9 mouse cellular contexts compared by ENCODE assay signal in the genomic region with DNA sequence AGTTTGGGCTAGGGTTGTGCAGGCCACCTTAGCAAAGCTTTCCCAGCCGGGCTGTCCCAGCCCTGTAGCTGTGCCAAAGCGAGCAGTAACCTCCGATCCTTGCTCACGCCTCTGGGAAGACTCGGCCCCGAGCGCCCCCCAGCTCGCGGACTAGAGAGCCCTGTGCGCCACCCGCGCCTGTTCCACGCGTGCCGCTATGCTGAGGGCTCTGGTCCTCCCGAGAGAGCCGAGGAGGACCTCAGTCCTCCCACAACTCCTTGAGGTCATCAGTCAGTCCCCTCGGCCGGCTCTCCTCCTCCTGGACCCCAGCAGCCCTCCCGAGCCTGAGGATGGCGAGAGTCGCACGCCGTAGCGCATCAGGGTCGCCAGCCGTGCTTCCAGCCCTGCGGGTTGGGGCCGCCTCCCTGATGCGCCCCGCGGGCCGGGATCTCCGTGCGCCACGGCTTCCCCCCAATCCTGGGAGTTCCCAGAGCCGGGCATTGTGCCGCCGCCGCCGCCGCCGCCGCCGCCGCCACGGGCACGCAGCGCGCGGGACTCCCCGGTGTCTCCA. TPM values are rescaled to one million over a fixed set of nuclear protein-coding genes. Genes with fewer than 3 reads are reported as not detected.
DNase-seq lines count a peak whose midpoint lies in the region; ATAC-seq lines count a peak whose summit lies in the region.
"Had no signal": no experiment of that assay in that cellular context is flagged by ENCODE, and none has a peak within 500 bp of the region (broad histone marks: within the 10 kb centered on the region; RNA-seq: fewer than 3 reads in every experiment).

No protein-coding gene starts in this region.

- no peaks in the 10 kb centered on the region for H3K36me3 ChIP-seq in kidney, embryonic 14.5 days (ENCODE audit: control insufficient read depth, insufficient read depth, low read length)
- H3K36me3 ChIP-seq in forebrain, embryonic 15.5 days, result no peaks in the 10 kb centered on the region
- no peaks in the 10 kb centered on the region for H3K36me3 ChIP-seq in midbrain, embryonic 14.5 days (ENCODE audit: control insufficient read depth, insufficient read depth, low read length)

- H3K4me1 ChIP-seq in kidney, embryonic 14.5 days (ENCODE audit: control insufficient read depth, insufficient read depth, low read length), result 0 out of 2 replicates have a peak, but pooled peaks cover 9% of the 10 kb centered on the region
- peaks cover 46% of the 10 kb centered on the region for H3K4me1 ChIP-seq in forebrain, embryonic 15.5 days
- H3K4me1 ChIP-seq in midbrain, embryonic 14.5 days (ENCODE audit: control insufficient read depth, insufficient read depth, low read length), result peaks cover 52% of the 10 kb centered on the region

- H3K9ac ChIP-seq in kidney, embryonic 14.5 days (ENCODE audit: low read depth, low read length), result no peak overlapping the region
- peak overlapping the region; percentile 88 for H3K9ac ChIP-seq in forebrain, embryonic 15.5 days (replicated peaks)
- peak overlapping the region; percentile 90 for H3K9ac ChIP-seq in midbrain, embryonic 14.5 days (replicated peaks; ENCODE audit: low read length)

- peaks cover 69% of the 10 kb centered on the region for H3K27me3 ChIP-seq in kidney, embryonic 14.5 days (ENCODE audit: control insufficient read depth, insufficient read depth, low read length)
- no peaks in the 10 kb centered on the region for H3K27me3 ChIP-seq in forebrain, embryonic 15.5 days
- no peaks in the 10 kb centered on the region; the same call in 1 of the 2 replicates for H3K27me3 ChIP-seq in midbrain, embryonic 14.5 days (ENCODE audit: control insufficient read depth, insufficient read depth, low read length)

- no peak overlapping the region for H3K27ac ChIP-seq in kidney, embryonic 14.5 days (ENCODE audit: low read depth, low read length)
- H3K27ac ChIP-seq in forebrain, embryonic 15.5 days (replicated peaks), result peak overlapping the region; percentile 93
- peak overlapping the region; percentile 96 for H3K27ac ChIP-seq in midbrain, embryonic 14.5 days (replicated peaks; ENCODE audit: low read depth, low read length)

- under 1% methylated on average over 34 of the region's 52 CpGs for WGBS in kidney, embryonic 14.5 days
- under 1% methylated on average over 50 of the region's 52 CpGs for WGBS in forebrain, embryonic 15.5 days
- under 1% methylated on average over 52 of the region's 52 CpGs for WGBS in midbrain, embryonic 14.5 days

- H3K4me3 ChIP-seq in kidney, embryonic 14.5 days (ENCODE audit: low read length), result peak overlapping the region; percentile 46
- peak overlapping the region; percentile 80 for H3K4me3 ChIP-seq in forebrain, embryonic 15.5 days
- H3K4me3 ChIP-seq in midbrain, embryonic 14.5 days (replicated peaks; ENCODE audit: low read depth, low read length), result peak overlapping the region; percentile 79

- no peaks in the 10 kb centered on the region for H3K9me3 ChIP-seq in kidney, embryonic 14.5 days (ENCODE audit: control insufficient read depth, low read length)
- no peaks in the 10 kb centered on the region for H3K9me3 ChIP-seq in forebrain, embryonic 15.5 days
- H3K9me3 ChIP-seq in midbrain, embryonic 14.5 days (ENCODE audit: control insufficient read depth, low read length), result no peaks in the 10 kb centered on the region

- peak overlapping the region; percentile 81 for H3K4me2 ChIP-seq in kidney, embryonic 14.5 days (replicated peaks; ENCODE audit: low read depth, low read length)
- peak overlapping the region; percentile 85 for H3K4me2 ChIP-seq in forebrain, embryonic 15.5 days (replicated peaks)
- peak overlapping the region; percentile 92 for H3K4me2 ChIP-seq in midbrain, embryonic 14.5 days (ENCODE audit: low read length)

- ATAC-seq in kidney, embryonic 14.5 days (ENCODE audit: low FRiP score, low TSS enrichment), result no peak
- peak; percentile 33 for ATAC-seq in forebrain, embryonic 15.5 days (replicated peaks)
- ATAC-seq in midbrain, embryonic 14.5 days (ENCODE audit: low FRiP score, low TSS enrichment), result peak; percentile 41; the same call in 1 of the 2 replicates

- DNase-seq in kidney, adult 11 months, result no peak
- DNase-seq in cerebellum, adult 18-20 months, result peak; percentile 71 to 78
- DNase-seq in midbrain, embryonic 14.5 days, result peak; percentile 70
- DNase-seq in urinary bladder, postnatal 14 days (ENCODE audit: low spot score), result no peak
- no peak for DNase-seq in kidney, postnatal 10 days
- no peak for DNase-seq in left cerebral cortex, adult 9 months (ENCODE audit: low spot score in 2 of 2)
- DNase-seq: gastrocnemius, postnatal 36 days had no signal

RNA-seq across cellular contexts. Expression of a gene that starts 2.9 kb away (rescaled TPM):
- polyA plus RNA-seq in kidney, embryonic 14.5 days (2014; fragmentation: Nextera tagmentation; extraction: Ambion mirVana), result 0.37 and 0.50 TPM in 2 replicates
- polyA plus RNA-seq in forebrain, embryonic 15.5 days (2015; fragmentation: Nextera tagmentation; extraction: Ambion mirVana), result 51.1 and 57.2 TPM in 2 replicates
- 31.7 and 41.9 TPM in 2 replicates for polyA plus RNA-seq in midbrain, embryonic 14.5 days (2014; fragmentation: Nextera tagmentation; extraction: Ambion mirVana)

Comparison
In these comparisons a context has a peak if more than half of its experiments do, and no peak if none do; other contexts are left out.
1. DNase-seq: peak in cerebellum, adult 18-20 months (2 of 2) and midbrain, embryonic 14.5 days (single experiment); none in kidney, adult 11 months (single experiment), urinary bladder, postnatal 14 days (single experiment), kidney, postnatal 10 days (single experiment) and left cerebral cortex, adult 9 months (0 of 2).
2. RNA of a gene that starts 2.9 kb away (polyA plus RNA-seq): 51.1 to 57.2 TPM in forebrain, embryonic 15.5 days and 31.7 to 41.9 TPM in midbrain, embryonic 14.5 days; 0.37 to 0.50 TPM in kidney, embryonic 14.5 days; every median in the first group is over 10 times any median in the second.
3. Peak in every context shown above with its lines, with median percentiles within 50 percentile points of each other: H3K4me2 ChIP-seq and H3K4me3 ChIP-seq.